10 mouse cellular contexts compared by ENCODE assay signal in the genomic region with DNA sequence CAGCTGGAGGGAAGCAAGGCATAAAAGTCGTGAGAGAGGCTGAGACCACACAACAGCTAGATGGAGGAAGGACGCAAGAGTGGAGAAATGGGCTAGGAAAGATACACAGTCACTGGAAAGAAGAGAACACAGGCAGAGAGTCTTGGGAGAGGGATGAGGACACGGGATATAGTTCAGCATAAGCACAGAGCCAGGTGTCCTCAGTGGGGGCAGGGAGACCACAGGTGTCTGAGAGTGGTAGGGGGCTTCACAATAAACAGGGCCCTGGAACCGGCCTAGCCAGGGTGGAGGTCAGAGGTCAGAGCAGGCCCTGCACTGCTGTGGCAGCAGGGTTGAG. TPM values are rescaled to one million over a fixed set of nuclear protein-coding genes. Genes with fewer than 3 reads are reported as not detected.
DNase-seq lines count a peak whose midpoint lies in the region; ATAC-seq and TF ChIP-seq lines count a peak whose summit lies in the region.
"Had no signal": no experiment of that assay in that cellular context is flagged by ENCODE, and none has a peak within 500 bp of the region (broad histone marks: within the 10 kb centered on the region; RNA-seq: fewer than 3 reads in every experiment).

No protein-coding gene starts in this region.

- intact Hi-C loops in left cerebral cortex, postnatal 14 days (cut with DNase I), result no loop called here

- no peaks in the 10 kb centered on the region for H3K9me3 ChIP-seq in heart, embryonic 14.5 days (ENCODE audit: control insufficient read depth, low read length)
- no peaks in the 10 kb centered on the region for H3K9me3 ChIP-seq in G1E (replicated peaks)
- H3K9me3 ChIP-seq in forebrain, postnatal 0 days (ENCODE audit: low read length), result no peaks in the 10 kb centered on the region
- no peaks in the 10 kb centered on the region for H3K9me3 ChIP-seq in liver, postnatal 0 days (ENCODE audit: low read length)

- peak overlapping the region; percentile 86 for H3K4me2 ChIP-seq in heart, embryonic 14.5 days (ENCODE audit: low read length)
- H3K4me2 ChIP-seq in forebrain, postnatal 0 days (ENCODE audit: low read depth), result peak overlapping the region; percentile 83
- H3K4me2 ChIP-seq in liver, postnatal 0 days (ENCODE audit: low read depth, low read length), result peak overlapping the region; percentile 94

- WGBS in heart, embryonic 14.5 days, result 57% methylated on average over 4 of the region's 4 CpGs
- WGBS in forebrain, postnatal 0 days, result 45% methylated on average over 4 of the region's 4 CpGs
- 32% methylated on average over 4 of the region's 4 CpGs for WGBS in liver, postnatal 0 days (ENCODE audit: insufficient replicate concordance)

- H3K4me1 ChIP-seq in heart, embryonic 14.5 days (ENCODE audit: control insufficient read depth in 2 of 2, insufficient read depth in 2 of 2, low read length in 2 of 2), result peaks cover 12 to 25% of the 10 kb centered on the region in 2 experiments
- H3K4me1 ChIP-seq in G1E (ENCODE audit: insufficient read depth, low read depth, low read length), result peaks cover 85% of the 10 kb centered on the region
- H3K4me1 ChIP-seq in forebrain, postnatal 0 days (ENCODE audit: insufficient read depth), result no peaks in the 10 kb centered on the region
- peaks cover 30% of the 10 kb centered on the region for H3K4me1 ChIP-seq in liver, postnatal 0 days (ENCODE audit: insufficient read depth)

- no peak overlapping the region for H3K9ac ChIP-seq in heart, embryonic 14.5 days (ENCODE audit: low read length)
- peak overlapping the region; percentile 75 for H3K9ac ChIP-seq in forebrain, postnatal 0 days
- peak overlapping the region; percentile 53 for H3K9ac ChIP-seq in liver, postnatal 0 days (replicated peaks)

- TF ChIP-seq CTCF in G1E (IDR thresholded peaks at IDR 0.05; ENCODE audit: low read depth, low read length), result no peak
- no peak for TF ChIP-seq CTCF in forebrain, postnatal 0 days (IDR thresholded peaks at IDR 0.05; ENCODE audit: low read depth)
- TF ChIP-seq CTCF in liver, postnatal 0 days (IDR thresholded peaks at IDR 0.05; ENCODE audit: low read depth), result no peak

- H3K27ac ChIP-seq in heart, embryonic 14.5 days (replicated peaks in 1 of 2; ENCODE audit: control insufficient read depth in 1 of 2, insufficient read depth in 1 of 2, low read depth in 2 of 2, low read length in 2 of 2), result no peak overlapping the region
- H3K27ac ChIP-seq in forebrain, postnatal 0 days (ENCODE audit: low read depth, low read length), result no peak overlapping the region
- H3K27ac ChIP-seq in liver, postnatal 0 days (ENCODE audit: low read depth), result no peak overlapping the region

- DNase-seq in heart, adult 9 months (ENCODE audit: low spot score in 2 of 2), result no peak
- no peak for DNase-seq in G1E (ENCODE audit: low spot score)
- DNase-seq in forebrain, postnatal 0 days, result no peak
- DNase-seq in liver, postnatal 0 days, result no peak
- no peak for DNase-seq in left cerebral cortex, postnatal 14 days (ENCODE audit: low spot score in 2 of 2)
- DNase-seq in layer of hippocampus, postnatal 14 days (ENCODE audit: low spot score in 2 of 2), result no peak
- DNase-seq: gastrocnemius, postnatal 25 days had no signal

- peak overlapping the region in 1 of 2 experiments; percentile 64; a peak in 1 of 4 replicates for H3K4me3 ChIP-seq in heart, embryonic 14.5 days (ENCODE audit: control insufficient read depth in 1 of 2, insufficient read depth in 1 of 2, low read depth in 1 of 2, low read length in 2 of 2)
- H3K4me3 ChIP-seq in G1E (ENCODE audit: low read depth, low read length), result peak overlapping the region; percentile 82
- H3K4me3 ChIP-seq in forebrain, postnatal 0 days (ENCODE audit: low read depth, low read length), result peak overlapping the region; percentile 72
- H3K4me3 ChIP-seq in liver, postnatal 0 days (ENCODE audit: low read depth, low read length), result peak overlapping the region; percentile 71

- peaks cover 6% of the 10 kb centered on the region for H3K36me3 ChIP-seq in heart, embryonic 14.5 days (ENCODE audit: control insufficient read depth, insufficient read depth, low read length)
- peaks cover 67% of the 10 kb centered on the region for H3K36me3 ChIP-seq in G1E (replicated peaks)
- H3K36me3 ChIP-seq in forebrain, postnatal 0 days (ENCODE audit: insufficient read depth), result no peaks in the 10 kb centered on the region
- peaks cover under 1% of the 10 kb centered on the region; the same call in 1 of the 2 replicates for H3K36me3 ChIP-seq in liver, postnatal 0 days (replicated peaks; ENCODE audit: insufficient read depth, low read length)

- ATAC-seq in heart, embryonic 14.5 days (ENCODE audit: insufficient number of reproducible peaks, insufficient read depth, low FRiP score, low read depth), result no peak
- no peak for ATAC-seq in G1E (ENCODE audit: extremely low read depth, insufficient number of reproducible peaks, low FRiP score, poor library complexity, severe bottlenecking)
- no peak for ATAC-seq in forebrain, postnatal 0 days
- ATAC-seq in liver, postnatal 0 days, result no peak
- ATAC-seq in monocyte, adult 5-6 weeks (replicated peaks; ENCODE audit: insufficient number of reproducible peaks, low FRiP score, low TSS enrichment, poor library complexity, severe bottlenecking), result no peak

- peaks cover 43% of the 10 kb centered on the region for H3K27me3 ChIP-seq in heart, embryonic 14.5 days (ENCODE audit: control insufficient read depth, insufficient read depth, low read length)
- no peaks in the 10 kb centered on the region; the same call in 1 of the 2 replicates for H3K27me3 ChIP-seq in G1E (ENCODE audit: insufficient read depth, low read length)
- no peaks in the 10 kb centered on the region; the same call in 1 of the 2 replicates for H3K27me3 ChIP-seq in forebrain, postnatal 0 days (ENCODE audit: insufficient read depth, low read length)
- H3K27me3 ChIP-seq in liver, postnatal 0 days (ENCODE audit: insufficient read depth, low read length), result peaks cover 32% of the 10 kb centered on the region

- TF ChIP-seq EP300 in liver, postnatal 0 days (IDR thresholded peaks at IDR 0.05; ENCODE audit: low read depth), result no peak

RNA-seq across cellular contexts. Expression of gene Zfp385a, which starts 1.1 kb away (rescaled TPM):
- polyA plus RNA-seq in heart, embryonic 14.5 days (2014; fragmentation: Nextera tagmentation; extraction: Ambion mirVana), result 8.1 and 9.1 TPM in 2 replicates
- total RNA-seq in G1E (2014; fragmentation: Nextera tagmentation) (74.3 and 92.9 TPM in 2 replicates), G1E (2017) (2.0 TPM in 2 replicates)
- polyA plus RNA-seq in G1E (2012), result 483 and 546 TPM in 2 replicates
- total RNA-seq in forebrain, postnatal 0 days (2014; rRNA removed), result 11.6 and 13.0 TPM in 2 replicates
- polyA plus RNA-seq in forebrain, postnatal 0 days (2015; fragmentation: Nextera tagmentation; extraction: Ambion mirVana), result 20.5 and 21.3 TPM in 2 replicates
- 10.1 TPM in 2 replicates for polyA plus RNA-seq in liver, postnatal 0 days (2015; fragmentation: Nextera tagmentation; extraction: Ambion mirVana)
- 0.85 to 3.7 TPM (median 1.7 TPM) in 3 replicates for total RNA-seq in monocyte, adult 5-6 weeks (2017)
- total RNA-seq in left cerebral cortex, postnatal 14 days (2021), result 10 to 100 TPM; 59.8 to 63.2 TPM
- 10 to 100 TPM; 43.2 to 44.4 TPM for total RNA-seq in layer of hippocampus, postnatal 14 days (2021)

RNA-seq across cellular contexts. Expression of gene Itga5, which starts 27.8 kb away (rescaled TPM):
- 76.2 and 77.2 TPM in 2 replicates for polyA plus RNA-seq in heart, embryonic 14.5 days (2014; fragmentation: Nextera tagmentation; extraction: Ambion mirVana)
- total RNA-seq in G1E (2014; fragmentation: Nextera tagmentation) (not detected in 2 replicates), G1E (2017) (0.11 and 0.17 TPM in 2 replicates)
- polyA plus RNA-seq in G1E (2012), result 0.62 and 0.75 TPM in 2 replicates
- 2.2 and 3.2 TPM in 2 replicates for total RNA-seq in forebrain, postnatal 0 days (2014; rRNA removed)
- polyA plus RNA-seq in forebrain, postnatal 0 days (2015; fragmentation: Nextera tagmentation; extraction: Ambion mirVana), result 2.9 and 3.5 TPM in 2 replicates
- polyA plus RNA-seq in liver, postnatal 0 days (2015; fragmentation: Nextera tagmentation; extraction: Ambion mirVana), result 15.6 and 16.0 TPM in 2 replicates
- total RNA-seq in monocyte, adult 5-6 weeks (2017), result 3.1 to 26.6 TPM (median 11.4 TPM) in 3 replicates
- total RNA-seq in left cerebral cortex, postnatal 14 days (2021), result 1 to 10 TPM; 5.1 to 6.1 TPM
- total RNA-seq in layer of hippocampus, postnatal 14 days (2021), result 1 to 10 TPM; 3.4 to 5.8 TPM

RNA-seq across cellular contexts. Expression of gene Gpr84, which starts 28.4 kb away (rescaled TPM):
- 0.11 and 0.24 TPM in 2 replicates for polyA plus RNA-seq in heart, embryonic 14.5 days (2014; fragmentation: Nextera tagmentation; extraction: Ambion mirVana)
- total RNA-seq in G1E (2014; fragmentation: Nextera tagmentation), result not detected in 2 replicates
- not detected in 2 replicates for total RNA-seq in G1E (2017)
- polyA plus RNA-seq in G1E (2012), result not detected in 2 replicates
- 0.29 and 0.54 TPM in 2 replicates for total RNA-seq in forebrain, postnatal 0 days (2014; rRNA removed)
- polyA plus RNA-seq in forebrain, postnatal 0 days (2015; fragmentation: Nextera tagmentation; extraction: Ambion mirVana), result 0.31 and 0.33 TPM in 2 replicates
- polyA plus RNA-seq in liver, postnatal 0 days (2015; fragmentation: Nextera tagmentation; extraction: Ambion mirVana), result 1.1 and 1.8 TPM in 2 replicates
- 0.53 to 1.2 TPM (median 0.87 TPM) in 3 replicates for total RNA-seq in monocyte, adult 5-6 weeks (2017)
- total RNA-seq in left cerebral cortex, postnatal 14 days (2021), result 1 to 10 TPM; 1.0 to 1.1 TPM
- total RNA-seq in layer of hippocampus, postnatal 14 days (2021), result under 1 TPM; 0.74 to 0.81 TPM
- total RNA-seq: adrenal gland, postnatal 36 days; gastrocnemius, postnatal 25 days had no signal
